16 mouse cellular contexts compared by ENCODE assay signal in genomic region chr7:79393924-79394323, GRCm38 (mm10). TPM values are rescaled to one million over a fixed set of nuclear protein-coding genes. Genes with fewer than 3 reads are reported as not detected.
"Had no signal": no experiment of that assay in that cellular context is flagged by ENCODE, and none has a peak within 500 bp of the region (broad histone marks: within the 10 kb centered on the region; RNA-seq: fewer than 3 reads in every experiment).

No protein-coding gene starts in this region.

- ATAC-seq: lung, postnatal 0 days; midbrain, embryonic 13.5 days had no signal

- H3K9me3 ChIP-seq: midbrain, embryonic 13.5 days had no signal

- DNase-seq: kidney, adult 2 months; kidney, postnatal 25 days; layer of hippocampus, adult 9-11 months; lung, embryonic 14.5 days; thymus, adult 18-20 months; thymus, postnatal 4 days had no signal

- H3K27ac ChIP-seq: kidney, postnatal 0 days; layer of hippocampus, adult 2 months; left cerebral cortex, adult 2 months; macrophage; midbrain, embryonic 13.5 days had no signal

- H3K4me2 ChIP-seq: midbrain, embryonic 13.5 days had no signal

- H3K36me3 ChIP-seq: midbrain, embryonic 13.5 days had no signal

- H3K4me3 ChIP-seq: layer of hippocampus, adult 2 months; left cerebral cortex, adult 2 months; midbrain, embryonic 13.5 days had no signal

- H3K9ac ChIP-seq: lung, embryonic 14.5 days; midbrain, embryonic 13.5 days had no signal

- H3K27me3 ChIP-seq: midbrain, embryonic 13.5 days had no signal

RNA-seq across cellular contexts. Expression of gene Rlbp1, which starts 7.1 kb away (rescaled TPM):
- total RNA-seq: liver, adult 2 months; megakaryocyte, adult 5-6 weeks had no signal
- polyA plus RNA-seq: liver, adult 2 months; macrophage; small intestine, adult 2 months; spleen, adult 2 months had no signal
